Mouse (Mus musculus) mouse trophoblast stem cell (cell line): ENCODE measurements around the gene Rnft1.
"Not testable (repeated sequence)": the region's sequence is repeated elsewhere in the genome, so short reads cannot be mapped to it uniquely, and the experiment has no call there.

Source experiments
- in situ Hi-C, 2 experiments: fragments of 300-500 bp; cut with MseI, MboI; formaldehyde crosslinking; loops; 2 replicates in 1 of 2; 3 replicates in 1 of 2; pipeline ENCODE4 v1.15.1; 2025

The Rnft1 gene

DNA sequence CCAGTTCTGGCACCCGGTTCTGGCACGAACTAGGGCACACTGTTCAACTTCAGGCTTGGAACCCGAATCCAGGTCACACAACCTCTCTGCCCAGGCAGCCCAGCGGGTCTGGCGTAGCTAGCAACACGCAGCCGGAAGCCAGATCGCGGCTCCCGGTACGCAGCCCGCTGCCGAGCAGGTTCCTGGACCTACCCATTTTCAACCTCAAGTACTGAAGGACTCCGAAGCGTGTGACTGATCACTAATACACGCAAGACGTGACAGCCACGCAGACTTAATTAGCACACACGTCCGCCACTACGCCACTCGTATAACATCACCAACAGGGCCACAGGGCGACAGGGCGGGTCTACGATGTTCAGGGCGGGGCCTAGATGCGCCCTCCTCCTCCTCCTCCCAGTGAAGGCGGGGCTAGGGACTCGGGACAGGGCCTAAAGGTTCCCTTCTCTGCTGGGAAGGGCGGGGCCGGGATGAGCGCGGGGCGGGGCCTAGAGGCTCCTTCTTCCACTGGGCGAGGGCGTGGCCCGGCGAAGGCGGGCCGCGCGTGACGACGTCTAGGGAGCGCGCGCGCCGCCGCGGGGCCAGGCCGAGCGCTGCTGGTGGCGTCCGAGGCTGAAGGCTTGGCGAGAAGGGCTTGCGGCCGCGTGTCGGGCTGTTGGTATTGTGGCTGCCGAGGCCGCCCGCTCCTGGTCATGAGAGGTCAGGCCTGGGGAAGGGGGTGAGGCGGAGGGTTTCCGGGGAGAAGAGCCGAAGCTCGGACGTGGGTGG lies at the start of gene Rnft1:
Gene Rnft1 (plus strand): TSS at position 557 of the 768 bp plus-strand sequence.
- in situ Hi-C loops, result no loop called here

DNA sequence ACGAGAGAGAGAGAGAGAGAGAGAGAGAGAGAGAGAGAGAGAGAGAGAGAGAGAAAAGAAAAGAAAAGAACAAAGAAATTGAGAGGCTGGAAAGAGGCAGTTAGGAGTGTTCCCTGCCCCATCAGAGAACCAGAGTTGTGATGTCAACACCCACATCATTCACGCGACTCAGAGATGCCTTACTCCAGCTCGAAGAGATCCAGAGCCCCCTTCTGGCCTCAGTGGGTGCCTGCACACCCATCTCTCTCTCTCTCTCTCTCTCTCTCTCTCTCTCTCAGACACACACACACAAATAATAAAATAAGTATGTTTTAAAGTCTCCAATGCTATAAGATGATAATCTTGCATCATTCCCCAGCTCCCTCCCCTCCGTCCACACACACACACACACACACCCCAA lies 47.6 kb upstream of the Rnft1 start:
- in situ Hi-C loops, result no loop called here

- in situ Hi-C loops, result no loop called here
Measured at GRCm38 (mm10) chr11:86438261-86438660, 46.2 kb upstream of the Rnft1 start.

DNA sequence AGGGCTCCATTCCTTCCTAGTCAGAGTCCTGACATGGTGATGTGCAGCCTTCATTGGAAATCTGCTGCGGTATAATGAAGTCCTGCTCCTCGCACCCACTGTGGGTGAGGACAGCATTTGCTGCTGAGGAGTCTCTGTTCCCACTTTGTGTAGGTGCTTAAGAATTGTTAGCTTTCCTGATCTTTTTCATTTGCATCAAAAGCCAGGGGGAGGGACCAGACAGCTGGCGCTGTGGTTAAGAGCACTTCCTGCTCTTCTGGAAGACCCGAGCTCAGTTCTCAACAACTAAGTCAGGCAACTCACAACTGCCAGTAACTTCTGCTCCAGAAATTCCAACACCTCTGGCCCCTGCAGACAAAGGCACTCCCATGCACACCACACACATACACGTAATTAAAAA lies 43.7 kb upstream of the Rnft1 start:
- in situ Hi-C loops, result no loop called here

- in situ Hi-C loops, result no loop called here
Measured at GRCm38 (mm10) chr11:86453991-86454390, 30.5 kb upstream of the Rnft1 start.

- in situ Hi-C loops, result no loop called here
Measured at GRCm38 (mm10) chr11:86457545-86457944, 26.9 kb upstream of the Rnft1 start.

- in situ Hi-C loops, result no loop called here
Measured at GRCm38 (mm10) chr11:86458866-86459265, 25.6 kb upstream of the Rnft1 start.

DNA sequence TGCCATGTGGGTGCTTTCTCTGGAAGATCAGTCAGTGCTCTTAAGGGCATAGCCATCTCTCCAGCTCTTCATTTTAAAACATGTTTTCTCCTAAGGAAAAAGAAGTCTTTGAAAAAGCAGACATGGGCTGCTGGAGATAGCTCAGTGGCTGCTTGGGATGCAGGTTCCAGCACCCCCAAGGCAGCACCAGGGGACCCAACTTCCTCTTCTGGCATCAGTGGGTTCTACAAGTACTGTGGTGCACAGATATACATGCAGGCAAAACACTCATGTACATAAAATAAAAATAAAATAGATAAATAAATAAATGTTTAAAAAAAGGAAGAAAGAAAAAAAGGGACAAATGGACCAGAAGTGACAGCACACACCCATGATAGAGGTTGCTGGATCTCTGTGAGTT lies 21.9 kb upstream of the Rnft1 start:
- in situ Hi-C loops, result no loop called here

- in situ Hi-C loops, result not testable (repeated sequence)
Measured at GRCm38 (mm10) chr11:86464275-86464674, 20.2 kb upstream of the Rnft1 start.

- in situ Hi-C loops, result no loop called here
Measured at GRCm38 (mm10) chr11:86468345-86468744, 16.1 kb upstream of the Rnft1 start.

- in situ Hi-C loops, result no loop called here
Measured at GRCm38 (mm10) chr11:86468971-86469370, 15.5 kb upstream of the Rnft1 start.

DNA sequence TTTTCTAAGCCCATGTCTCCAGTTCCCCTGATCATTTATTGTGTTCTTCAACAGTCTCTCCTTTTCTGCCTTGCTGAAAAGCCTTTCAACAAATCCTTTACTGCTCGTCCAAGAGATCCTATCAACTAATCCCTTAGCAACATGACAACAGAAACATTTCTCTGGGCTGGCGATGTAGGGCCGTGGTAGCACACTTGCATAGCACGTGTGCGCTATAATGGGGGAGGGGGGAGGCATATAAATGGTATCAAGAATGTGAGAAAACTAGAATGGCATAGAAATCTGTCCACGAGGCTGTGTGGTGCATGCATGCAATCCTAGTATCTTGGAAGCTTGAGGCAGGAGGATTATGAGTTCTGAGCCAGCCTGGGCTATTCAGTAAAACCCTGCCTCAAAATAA lies 12.7 kb upstream of the Rnft1 start:
- in situ Hi-C loops, result no loop called here

- in situ Hi-C loops, result no loop called here
Measured at GRCm38 (mm10) chr11:86472771-86473171, 11.7 kb upstream of the Rnft1 start.

GRCm38 (mm10) chr11:86473576-86473975 lies 10.9 kb upstream of the Rnft1 start:
- in situ Hi-C loops, result no loop called here

DNA sequence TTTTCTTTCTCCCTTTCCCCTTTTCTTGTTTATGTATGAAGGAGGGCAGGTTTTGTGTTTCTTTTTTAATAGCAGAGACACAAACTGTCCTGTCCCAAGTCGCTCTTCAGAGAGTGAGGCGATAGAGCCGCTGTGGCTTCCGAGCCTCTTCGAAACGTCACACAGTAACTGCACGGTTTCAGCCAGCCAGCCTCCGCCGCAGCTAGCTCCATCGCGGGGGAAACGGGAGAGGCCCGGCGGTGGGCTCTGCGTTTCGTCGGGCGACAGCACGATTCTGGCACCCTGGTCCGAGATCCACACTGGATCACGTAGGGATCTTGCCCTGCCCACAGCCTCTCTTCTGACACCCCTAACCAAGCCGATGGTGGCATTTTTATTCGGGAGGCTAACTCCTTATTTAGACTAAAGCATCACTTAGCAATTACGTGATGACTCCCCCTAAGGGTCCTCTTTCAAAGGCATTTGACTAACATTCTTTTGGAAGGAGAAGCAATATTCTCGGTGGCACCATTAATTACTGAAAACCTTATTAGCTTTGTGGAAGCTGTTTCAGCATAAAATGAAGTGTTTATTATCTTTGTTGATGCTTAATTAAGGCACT lies 553 bp downstream of the Rnft1 start:
- in situ Hi-C loops, result no loop called here

GRCm38 (mm10) chr11:86490782-86491181 lies 6.3 kb downstream of the Rnft1 start:
- in situ Hi-C loops, result no loop called here

DNA sequence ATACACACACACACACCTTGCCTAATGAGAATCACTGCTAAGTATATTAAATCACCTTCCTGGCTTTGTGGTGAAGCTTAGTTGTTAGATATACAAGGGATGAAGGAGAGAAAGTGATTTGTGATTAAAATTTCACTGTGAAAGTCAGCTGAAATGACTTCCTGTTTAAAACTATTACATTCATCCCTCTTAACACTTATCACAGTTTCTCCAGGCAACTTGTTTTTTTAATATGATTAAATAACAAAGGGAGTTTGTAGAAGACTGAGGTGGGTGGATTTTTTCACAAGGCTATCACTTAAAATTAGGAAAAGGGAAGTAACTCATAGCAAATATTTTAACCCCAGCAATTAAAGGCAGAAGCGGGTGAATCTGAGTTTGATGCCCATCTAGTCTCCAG lies 12.9 kb downstream of the Rnft1 start:
- in situ Hi-C loops, result no loop called here

GRCm38 (mm10) chr11:86497908-86498307 lies 13.5 kb downstream of the Rnft1 start:
- in situ Hi-C loops, result no loop called here

GRCm38 (mm10) chr11:86500795-86501194 lies 16.3 kb downstream of the Rnft1 start:
- in situ Hi-C loops, result no loop called here

GRCm38 (mm10) chr11:86503121-86503520 lies 18.7 kb downstream of the Rnft1 start:
- in situ Hi-C loops, result no loop called here

DNA sequence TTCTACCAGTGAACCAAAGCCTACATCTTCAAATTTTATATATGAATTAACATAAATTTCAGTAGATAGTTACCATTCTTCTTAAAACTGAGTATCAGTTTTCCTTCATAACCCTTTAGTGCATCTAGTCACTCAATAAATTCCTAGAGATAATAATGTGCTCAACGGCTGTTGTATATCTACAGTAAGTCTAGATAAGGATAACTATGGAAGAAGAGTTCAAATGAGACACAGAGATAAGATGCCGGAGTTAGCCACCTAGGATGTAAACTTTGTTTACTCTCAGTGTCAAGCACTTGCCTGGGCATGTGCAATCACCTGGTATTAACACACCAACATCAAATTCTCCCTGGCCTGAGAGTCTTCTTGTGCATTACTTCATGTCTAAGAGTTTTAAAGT lies 22.9 kb downstream of the Rnft1 start:
- in situ Hi-C loops, result no loop called here

DNA sequence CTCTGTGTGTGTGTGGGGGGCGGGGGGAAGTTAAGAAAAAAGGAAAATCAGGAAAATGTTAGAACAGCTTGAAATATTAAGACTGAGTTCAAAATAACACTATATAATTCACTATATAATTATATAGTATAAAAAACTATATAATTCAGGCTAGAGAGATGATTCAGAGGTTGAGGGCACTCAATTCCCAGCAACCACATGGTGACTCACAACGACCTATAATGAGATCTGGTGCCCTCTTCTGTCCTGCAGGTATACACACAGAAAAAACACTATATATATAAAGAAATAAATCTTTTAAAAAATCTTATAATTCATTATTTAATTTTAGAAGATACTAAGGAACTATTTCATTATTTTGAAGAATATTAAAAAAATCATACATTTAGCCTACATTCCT lies 23.5 kb downstream of the Rnft1 start:
- in situ Hi-C loops, result no loop called here

DNA sequence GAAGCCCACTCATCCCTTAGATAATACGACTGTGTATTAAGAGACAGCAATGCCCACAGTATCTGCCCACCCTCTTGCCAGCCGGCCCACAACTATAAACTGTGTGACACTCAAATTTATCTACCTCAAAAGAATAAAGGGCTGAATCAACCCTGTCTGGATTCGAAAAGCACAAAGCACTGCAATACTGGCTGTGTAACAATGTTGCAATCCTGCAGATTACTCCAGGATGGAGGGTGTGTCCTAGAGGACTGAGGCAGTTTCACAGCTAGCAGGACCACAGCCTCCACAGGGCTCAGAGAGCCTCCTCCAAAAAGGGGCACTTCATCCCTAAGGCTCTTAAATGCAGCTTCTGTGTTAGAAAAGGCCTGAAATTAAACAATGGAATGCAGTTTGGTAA lies 32.2 kb downstream of the Rnft1 start:
- in situ Hi-C loops, result no loop called here

DNA sequence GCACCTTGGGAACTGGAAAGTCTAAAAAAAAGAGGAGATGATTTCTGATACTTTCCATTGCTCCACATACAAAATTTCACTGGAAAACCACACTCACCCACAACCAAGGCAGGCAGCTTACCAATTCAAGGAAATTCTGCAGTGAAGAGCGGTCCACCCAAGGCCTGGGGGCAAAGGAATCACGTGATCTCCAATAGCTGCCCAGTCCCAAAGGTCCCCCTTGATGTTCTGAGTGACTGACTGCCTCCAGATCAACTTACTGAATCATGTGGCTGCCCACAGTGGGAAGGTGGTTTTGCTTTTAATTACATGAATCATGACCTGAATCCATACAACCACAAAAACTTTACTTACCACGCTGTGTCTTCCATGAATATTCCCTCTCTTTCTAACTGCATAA lies 32.8 kb downstream of the Rnft1 start:
- in situ Hi-C loops, result no loop called here
